Mouse (Mus musculus) T-helper 2 cell (primary cell): ENCODE measurements around the gene Wdr64.

Experiments used
- in situ Hi-C: fragments of 300-600 bp; cut with MboI, MseI; formaldehyde crosslinking; loops from one replicate; pipeline ENCODE4 v1.15.1; 2025; ENCODE audit warnings: high pct_unique_total_duplicates

The Wdr64 gene

GRCm38 (mm10) chr1:175716832-175717231 lies 18.4 kb downstream of the Wdr64 start:
- in situ Hi-C loops = no loop called here

- in situ Hi-C loops = no loop called here
These were observed 27.4 kb downstream of the Wdr64 start for GRCm38 (mm10) chr1:175725771-175726170.

DNA sequence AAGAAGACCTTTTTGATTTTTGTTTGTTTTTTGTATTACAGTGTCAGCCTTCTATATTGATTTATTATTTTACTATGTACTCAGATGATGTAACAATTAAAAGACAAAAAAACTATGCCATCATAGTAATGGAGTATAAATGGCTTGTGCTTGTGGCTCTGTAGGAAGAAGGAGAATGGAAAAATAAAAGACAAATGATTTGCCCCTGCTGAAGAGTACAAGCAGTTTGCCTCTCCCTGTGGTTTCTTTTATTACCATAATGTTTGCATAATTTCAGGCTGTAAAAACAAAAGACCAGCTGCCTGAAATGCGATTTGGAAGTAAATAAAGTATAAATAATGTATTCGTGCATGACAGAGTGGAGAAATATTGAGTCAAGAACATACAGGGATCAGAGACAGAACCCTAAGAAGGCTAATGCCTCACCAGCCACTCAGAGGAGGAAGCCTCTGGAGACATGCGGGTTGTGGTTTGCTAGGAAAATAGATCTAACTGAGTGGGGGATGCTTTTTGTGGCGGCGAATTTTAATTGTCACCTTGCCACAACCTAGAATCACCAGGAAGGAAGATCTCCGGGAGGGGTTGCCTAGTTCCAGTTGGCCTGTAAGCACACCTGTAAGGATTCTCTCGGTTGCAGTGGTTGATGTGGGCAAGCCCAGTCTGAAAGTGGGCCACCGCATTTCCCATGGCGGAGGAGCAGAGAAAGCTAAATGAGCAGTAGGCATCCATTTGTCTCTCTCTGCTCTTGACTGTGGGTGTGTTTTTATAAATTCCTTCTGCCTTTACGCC lies 56.4 kb downstream of the Wdr64 start:
- in situ Hi-C loops = no loop called here

- in situ Hi-C loops = no loop called here
These were observed 96.3 kb downstream of the Wdr64 start for GRCm38 (mm10) chr1:175794668-175795067.

GRCm38 (mm10) chr1:175808356-175808755 lies 110.0 kb downstream of the Wdr64 start:
- in situ Hi-C loops = no loop called here

DNA sequence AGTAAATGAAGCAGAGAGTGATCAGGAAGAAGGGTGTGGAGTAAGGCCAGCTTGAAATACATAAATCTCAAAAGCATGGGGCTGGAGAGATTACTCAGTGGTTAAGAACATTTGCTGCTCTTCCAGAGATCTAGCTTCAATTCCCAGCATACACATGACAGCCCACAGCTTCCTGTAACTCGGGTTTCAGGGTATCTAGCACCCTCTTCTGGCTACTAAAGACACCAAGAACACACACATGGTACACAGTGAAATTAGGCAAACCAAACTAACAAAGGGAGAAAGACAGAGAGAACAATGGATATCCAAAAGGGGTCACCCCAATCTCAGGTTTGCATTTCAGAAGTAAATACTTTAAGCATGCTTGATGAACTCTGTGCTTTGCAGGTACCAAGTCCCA lies 113.2 kb downstream of the Wdr64 start:
- in situ Hi-C loops = no loop called here

- in situ Hi-C loops = no loop called here
These were observed 125.5 kb downstream of the Wdr64 start for GRCm38 (mm10) chr1:175823815-175824438.

DNA sequence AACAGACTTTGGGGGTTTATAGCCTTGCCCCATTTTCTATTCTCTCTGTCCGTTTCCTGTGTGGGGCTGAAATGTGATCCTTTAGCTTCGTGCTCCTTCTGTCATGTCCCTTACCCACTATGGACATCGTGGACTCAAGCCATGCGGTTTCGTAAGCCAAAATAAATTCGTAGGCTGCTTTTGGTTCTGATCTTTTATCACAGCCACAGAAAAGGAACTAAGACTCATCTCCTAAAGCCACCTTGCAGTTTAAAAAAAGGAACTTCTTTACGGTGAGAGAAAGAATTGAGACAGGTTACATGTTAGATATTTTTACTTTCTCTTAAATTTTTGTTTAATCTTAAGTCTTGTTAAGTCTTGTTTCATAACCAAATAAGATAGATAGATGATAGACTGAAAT lies 130.1 kb downstream of the Wdr64 start:
- in situ Hi-C loops = no loop called here

GRCm38 (mm10) chr1:175829220-175829619 lies 130.8 kb downstream of the Wdr64 start:
- in situ Hi-C loops = no loop called here

GRCm38 (mm10) chr1:175855515-175855914 lies 157.1 kb downstream of the Wdr64 start:
- in situ Hi-C loops = no loop called here
